Mouse (Mus musculus) MEL (cell line): ENCODE measurements around the gene Lrig2. TPM values are rescaled to one million over a fixed set of nuclear protein-coding genes. Genes with fewer than 3 reads are reported as not detected.

Experiments used
- DNase-seq: peaks from one replicate; pipeline ENCODE4 v3.0.0; 2011; ENCODE audit warnings: low read depth, low spot score
- H3K27ac ChIP-seq: 2 replicates; pipeline ENCODE4 v1.5.1; 2012; ENCODE audit warnings: low read depth, mild to moderate bottlenecking, control low read depth, low read length, moderate library complexity; ENCODE audit not compliant: control insufficient read depth
- H3K27me3 ChIP-seq, 2 experiments: fragments of 150-350 bp in 1 of 2; sonication (generic) in 1 of 2; 2 replicates each; pipeline ENCODE4 v1.6.1; 2012; ENCODE audit warnings: low read length in 2 of 2, mild to moderate bottlenecking in 2 of 2, improper control_type of control experiment in 1 of 2, moderate library complexity in 1 of 2; ENCODE audit not compliant: insufficient read depth in 2 of 2, control insufficient read depth in 1 of 2
- H3K36me3 ChIP-seq, 2 experiments: 2 replicates each; pipeline ENCODE4 v1.6.1; 2012 to 2014; ENCODE audit warnings: low read length in 2 of 2, improper control_type of control experiment in 1 of 2, inconsistent platforms in 1 of 2, mild to moderate bottlenecking in 1 of 2; ENCODE audit not compliant: insufficient read depth in 2 of 2, control insufficient read depth in 1 of 2
- H3K4me1 ChIP-seq, 2 experiments: fragments of 150-350 bp in 1 of 2; sonication (generic) in 1 of 2; 2 replicates each; pipeline ENCODE4 v1.6.1; 2012; ENCODE audit warnings: low read length in 2 of 2, improper control_type of control experiment in 1 of 2, mild to moderate bottlenecking in 1 of 2; ENCODE audit not compliant: insufficient read depth in 2 of 2, control insufficient read depth in 1 of 2
- H3K4me3 ChIP-seq, 2 experiments: fragments of 150-350 bp in 1 of 2; sonication (generic) in 1 of 2; 2 replicates each; pipeline ENCODE4 v1.5.1; 2012; ENCODE audit warnings: low read depth in 2 of 2, low read length in 2 of 2, mild to moderate bottlenecking in 2 of 2, moderate library complexity in 2 of 2, control low read depth in 1 of 2, improper control_type of control experiment in 1 of 2; ENCODE audit not compliant: control insufficient read depth in 1 of 2, insufficient read depth in 1 of 2
- H3K79me2 ChIP-seq: 2 replicates; pipeline ENCODE4 v1.6.1; 2012; ENCODE audit warnings: mild to moderate bottlenecking, low read length, moderate library complexity; ENCODE audit not compliant: control insufficient read depth, poor library complexity, insufficient read depth
- H3K9ac ChIP-seq: 2 replicates; pipeline ENCODE4 v1.6.1; 2012; ENCODE audit warnings: low read depth, mild to moderate bottlenecking, control low read depth, low read length, moderate library complexity; ENCODE audit not compliant: control insufficient read depth, poor library complexity, severe bottlenecking
- H3K9me3 ChIP-seq: fragments of 150-350 bp; sonication (generic); replicated peaks from 2 replicates; pipeline ENCODE4 v1.6.1; 2012; ENCODE audit warnings: mild to moderate bottlenecking, low read length, improper control_type of control experiment, moderate library complexity; ENCODE audit not compliant: insufficient read depth
- CHD1 ChIP-seq: IDR thresholded peaks from 2 replicates; pipeline ENCODE4 v1.6.1; 2012; ENCODE audit warnings: low read depth, mild to moderate bottlenecking, inconsistent platforms, low read length, improper control_type of control experiment
- CHD2 ChIP-seq: IDR thresholded peaks from 2 replicates; pipeline ENCODE4 v1.6.1; 2011; ENCODE audit warnings: low read length, improper control_type of control experiment
- CTCF ChIP-seq, 3 experiments: IDR thresholded peaks in 2 of 3; conservative IDR thresholded peaks in 1 of 3; 2 replicates each; pipeline ENCODE4 v1.5.1; 2011 to 2012; ENCODE audit warnings: low read length in 3 of 3, low read depth in 2 of 3, mild to moderate bottlenecking in 2 of 3, improper control_type of control experiment in 1 of 3, inconsistent platforms in 1 of 3, mixed read lengths in 1 of 3, moderate library complexity in 1 of 3; ENCODE audit not compliant: control insufficient read depth in 1 of 3, insufficient read depth in 1 of 3, poor library complexity in 1 of 3, severe bottlenecking in 1 of 3
- E2F4 ChIP-seq: IDR thresholded peaks from 2 replicates; pipeline ENCODE4 v1.6.1; 2011; ENCODE audit warnings: low read depth, low read length, improper control_type of control experiment, borderline replicate concordance
- EP300 ChIP-seq, 2 experiments: IDR thresholded peaks; 2 replicates each; pipeline ENCODE4 v1.6.1; 2011; ENCODE audit warnings: improper control_type of control experiment in 2 of 2, low read length in 2 of 2, low read depth in 1 of 2, mild to moderate bottlenecking in 1 of 2
- ETS1 ChIP-seq: IDR thresholded peaks from 2 replicates; pipeline ENCODE4 v1.6.1; 2012; ENCODE audit warnings: low read depth, mild to moderate bottlenecking, inconsistent platforms, low read length, improper control_type of control experiment, moderate library complexity
- GABPA ChIP-seq: IDR thresholded peaks from 2 replicates; pipeline ENCODE4 v1.6.1; 2012; ENCODE audit warnings: low read depth, mild to moderate bottlenecking, inconsistent platforms, low read length, improper control_type of control experiment, moderate library complexity
- JUND ChIP-seq: IDR thresholded peaks from 2 replicates; pipeline ENCODE4 v1.6.1; 2011; ENCODE audit warnings: low read depth, mild to moderate bottlenecking, improper control_type of control experiment, low read length
- MAFK ChIP-seq: IDR thresholded peaks from 2 replicates; pipeline ENCODE4 v1.6.1; 2011; ENCODE audit warnings: low read depth, mild to moderate bottlenecking, low read length, improper control_type of control experiment, borderline replicate concordance
- MAX ChIP-seq: IDR thresholded peaks from 2 replicates; pipeline ENCODE4 v1.6.1; 2011; ENCODE audit warnings: low read length, improper control_type of control experiment
- MAZ ChIP-seq: IDR thresholded peaks from 2 replicates; pipeline ENCODE4 v1.6.1; 2012; ENCODE audit warnings: low read depth, mild to moderate bottlenecking, inconsistent platforms, low read length, improper control_type of control experiment
- MXI1 ChIP-seq: IDR thresholded peaks from 2 replicates; pipeline ENCODE4 v1.6.1; 2011; ENCODE audit warnings: mild to moderate bottlenecking, low read depth, low read length, improper control_type of control experiment
- MYC ChIP-seq: IDR thresholded peaks from 2 replicates; pipeline ENCODE4 v1.6.1; 2011; ENCODE audit warnings: low read depth, mild to moderate bottlenecking, low read length, improper control_type of control experiment, moderate library complexity
- NELFE ChIP-seq: IDR thresholded peaks from 2 replicates; pipeline ENCODE4 v1.6.1; 2011; ENCODE audit warnings: low read depth, low read length, improper control_type of control experiment
- POLR2A ChIP-seq, 2 experiments: IDR thresholded peaks; 2 replicates each; pipeline ENCODE4 v1.6.1; 2011 to 2012; ENCODE audit warnings: low read length in 2 of 2, mild to moderate bottlenecking in 2 of 2, control low read depth in 1 of 2, improper control_type of control experiment in 1 of 2, low read depth in 1 of 2, moderate library complexity in 1 of 2; ENCODE audit not compliant: control insufficient read depth in 1 of 2, insufficient read depth in 1 of 2, poor library complexity in 1 of 2
- POLR2AphosphoS5 ChIP-seq: IDR thresholded peaks from 2 replicates; pipeline ENCODE4 v1.6.1; 2012; ENCODE audit warnings: low read depth, borderline replicate concordance, mild to moderate bottlenecking, inconsistent platforms, low read length, moderate library complexity, mixed read lengths
- TAL1 ChIP-seq: IDR thresholded peaks from 2 replicates; pipeline ENCODE4 v1.6.1; 2012; ENCODE audit warnings: mild to moderate bottlenecking, inconsistent platforms, low read length, moderate library complexity, mixed read lengths
- TCF12 ChIP-seq: IDR thresholded peaks from 2 replicates; pipeline ENCODE4 v1.6.1; 2014; ENCODE audit warnings: low read depth, mild to moderate bottlenecking, inconsistent platforms, low read length, improper control_type of control experiment, moderate library complexity
- UBTF ChIP-seq: IDR thresholded peaks from 2 replicates; pipeline ENCODE4 v1.6.1; 2012; ENCODE audit warnings: low read depth, mild to moderate bottlenecking, inconsistent platforms, low read length, improper control_type of control experiment, moderate library complexity, borderline replicate concordance; ENCODE audit not compliant: insufficient read depth
- USF1 ChIP-seq: IDR thresholded peaks from 2 replicates; pipeline ENCODE4 v1.6.1; 2014; ENCODE audit warnings: low read depth, mild to moderate bottlenecking, inconsistent platforms, low read length, improper control_type of control experiment, moderate library complexity
- ZC3H11A ChIP-seq: IDR thresholded peaks from 2 replicates; pipeline ENCODE4 v1.6.1; 2012; ENCODE audit warnings: low read depth, mild to moderate bottlenecking, inconsistent platforms, low read length, improper control_type of control experiment
- ZMIZ1 ChIP-seq: IDR thresholded peaks from 2 replicates; pipeline ENCODE4 v1.6.1; 2012; ENCODE audit warnings: low read depth, mild to moderate bottlenecking, inconsistent platforms, low read length, improper control_type of control experiment, moderate library complexity
- ZNF384 ChIP-seq: IDR thresholded peaks from 2 replicates; pipeline ENCODE4 v1.6.1; 2012; ENCODE audit warnings: low read depth, mild to moderate bottlenecking, inconsistent platforms, low read length, improper control_type of control experiment
- polyA plus RNA-seq, 2 experiments: library from polyadenylated mRNA; stranded (reverse) in 1 of 2; unstranded in 1 of 2; fragments of >175 nt in 1 of 2; fragments of >200 nt in 1 of 2; gene quantifications; 2 replicates each; pipeline versions ENCODE4 v1.2.1 to v1.2.4; 2012; ENCODE audit warnings: low replicate concordance in 2 of 2, low read depth in 1 of 2; ENCODE audit not compliant: insufficient read length in 2 of 2, insufficient read depth in 1 of 2, missing spikeins in 1 of 2
- total RNA-seq: library from RNA; depleted of rRNA; stranded (reverse); fragments of 300-350 nt; gene quantifications from 2 replicates; pipeline ENCODE4 v1.2.3, GENCODE M21; 2012

The Lrig2 gene
- total and polyA plus RNA-seq, 3 experiments: 4.2 to 4.3 TPM; not detected in 1

GRCm38 (mm10) chr3:104461226-104461625, 50.5 kb downstream of the Lrig2 start:
- Histone ChIP-seq H3K4me1 (no peaks in the 10 kb centered on the region), H3K79me2 (no peaks in the 10 kb centered on the region), H3K9ac (no peak overlapping the region), H3K4me3 (no peak overlapping the region), H3K9me3 (no peaks in the 10 kb centered on the region), H3K36me3 (no peaks in the 10 kb centered on the region; a peak in 1 of 4 replicates), H3K27ac (no peak overlapping the region), H3K27me3 (no peaks in the 10 kb centered on the region)
- DNase-seq: no peak
- TF ChIP-seq POLR2AphosphoS5 (no peak), ZNF384 (no peak), TAL1 (no peak), JUND (no peak), USF1 (no peak), MYC (no peak), ZMIZ1 (no peak), CTCF (IDR thresholded peaks at IDR 0.05 in 2 of 3, conservative IDR thresholded peaks at IDR 0.05 in 1 of 3; ENCODE audit: control insufficient read depth in 1 of 3, insufficient read depth in 1 of 3, low read depth in 2 of 3, low read length in 3 of 3, poor library complexity in 1 of 3, severe bottlenecking in 1 of 3) (no peak), CHD1 (no peak), TCF12 (no peak), MAFK (no peak), ZC3H11A (no peak), CHD2 (no peak), UBTF (no peak), MAZ (no peak), POLR2A (IDR thresholded peaks at IDR 0.05; ENCODE audit: control insufficient read depth in 1 of 2, insufficient read depth in 1 of 2, low read depth in 1 of 2, low read length in 2 of 2, poor library complexity in 1 of 2) (no peak)

GRCm38 (mm10) chr3:104458588-104458987, 53.1 kb downstream of the Lrig2 start:
- H3K4me3 ChIP-seq: no peak overlapping the region
- H3K9me3 ChIP-seq: no peaks in the 10 kb centered on the region
- DNase-seq: no peak
- H3K4me1 ChIP-seq: no peaks in the 10 kb centered on the region
- no peak for TF ChIP-seq NELFE
- no peak for TF ChIP-seq TCF12
- TF ChIP-seq MAX: no peak
- no peak for TF ChIP-seq UBTF
- TF ChIP-seq E2F4: no peak
- no peak for TF ChIP-seq MYC
- TF ChIP-seq MXI1: no peak
- no peak for TF ChIP-seq ETS1
- TF ChIP-seq EP300 (IDR thresholded peaks at IDR 0.05; ENCODE audit: low read depth in 1 of 2, low read length in 2 of 2): no peak
- TF ChIP-seq GABPA: no peak
- H3K79me2 ChIP-seq: no peaks in the 10 kb centered on the region
- no peaks in the 10 kb centered on the region for H3K27me3 ChIP-seq
- H3K27ac ChIP-seq: no peak overlapping the region
- H3K9ac ChIP-seq: no peak overlapping the region
- H3K36me3 ChIP-seq: no peaks in the 10 kb centered on the region; a peak in 1 of 4 replicates
